Mouse (Mus musculus) G1E (cell line): Measurements from ENCODE around the gene Cdkal1.

Experiments used
- CTCF ChIP-seq: IDR thresholded peaks from 2 replicates; pipeline ENCODE4 v1.5.1; 2012; ENCODE audit warnings: low read depth, low read length, inconsistent platforms, mixed read lengths
- POLR2AphosphoS5 ChIP-seq: IDR thresholded peaks from 2 replicates; pipeline ENCODE4 v1.6.1; 2012; ENCODE audit warnings: low read depth, low read length, inconsistent platforms; ENCODE audit not compliant: insufficient replicate concordance
- TAL1 ChIP-seq: conservative IDR thresholded peaks from 2 replicates; pipeline ENCODE4 v1.6.1; 2012; ENCODE audit warnings: low read depth, low read length, inconsistent platforms, mixed read lengths

DNA sequence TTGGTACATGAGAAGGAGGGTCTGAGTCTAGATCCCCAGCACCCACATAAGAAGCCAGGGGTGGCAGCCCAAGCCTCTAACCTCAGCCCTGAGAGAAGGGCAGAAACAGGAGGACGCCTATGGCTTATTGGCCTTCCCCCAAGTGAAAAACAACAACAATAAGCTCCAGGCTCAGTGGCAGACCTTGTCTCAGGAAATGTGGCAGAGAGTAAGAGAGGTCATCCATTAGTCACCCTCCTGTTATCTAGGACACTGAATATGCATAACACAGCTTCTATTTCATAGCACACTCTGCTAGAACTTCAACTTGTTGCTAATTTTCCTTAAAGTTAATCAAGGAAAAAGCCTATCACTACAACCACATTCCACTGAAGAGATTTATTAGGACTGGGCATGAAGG, 154.1 kb downstream of the Cdkal1 start:
- TF ChIP-seq CTCF (no peak), POLR2AphosphoS5 (no peak), TAL1 (no peak)
